Mouse (Mus musculus) kidney, postnatal 0 days (tissue): ENCODE measurements at regions not wholly inside any gene's neighbourhood (a gene's known extent, or its start where the extent isn't known, plus 50 kb on each side); places are given as distances from the start of the nearest gene placed in this dataset.

ENCODE experiments used
- ATAC-seq: fragments of 200-750 bp; cut with Nextera tagmentation; replicated peaks from 2 replicates; pipeline ENCODE4 v1.8.0; 2017; ENCODE audit warnings: low read depth, moderate number of reproducible peaks, moderate TSS enrichment, moderate library complexity; ENCODE audit not compliant: low FRiP score
- DNase-seq: peaks from one replicate; pipeline ENCODE4 v3.0.0-alpha.2; 2016; ENCODE audit warnings: low spot score
- H3K27ac ChIP-seq: fragments of 300-500 bp; sonication (generic); 2 replicates; pipeline ENCODE4 v1.5.1; 2014; ENCODE audit warnings: mild to moderate bottlenecking
- H3K27me3 ChIP-seq: fragments of 300-500 bp; sonication (generic); 2 replicates; pipeline ENCODE4 v1.6.1; 2014; ENCODE audit warnings: low read length, mixed read lengths; ENCODE audit not compliant: insufficient read depth
- H3K36me3 ChIP-seq: fragments of 300-500 bp; sonication (generic); 2 replicates; pipeline ENCODE4 v1.6.1; 2014; ENCODE audit warnings: low read length, mixed read lengths; ENCODE audit not compliant: insufficient read depth
- H3K4me1 ChIP-seq: fragments of 300-500 bp; sonication (generic); replicated peaks from 2 replicates; pipeline ENCODE4 v1.6.1; 2014; ENCODE audit warnings: antibody characterized with exemption, low read length, mixed read lengths; ENCODE audit not compliant: insufficient read depth
- H3K4me2 ChIP-seq: fragments of 300-500 bp; sonication (generic); 2 replicates; pipeline ENCODE4 v1.6.1; 2014; ENCODE audit warnings: mild to moderate bottlenecking, low read length, moderate library complexity, mixed read lengths
- H3K4me3 ChIP-seq: fragments of 300-500 bp; sonication (generic); replicated peaks from 2 replicates; pipeline ENCODE4 v1.5.1; 2014; ENCODE audit warnings: low read depth, low read length
- H3K9ac ChIP-seq: fragments of 300-500 bp; sonication (generic); 2 replicates; pipeline ENCODE4 v1.6.1; 2014; ENCODE audit warnings: low read depth, low read length
- H3K9me3 ChIP-seq: fragments of 300-500 bp; sonication (generic); replicated peaks from 2 replicates; pipeline ENCODE4 v1.6.1; 2016; ENCODE audit warnings: low read length, inconsistent platforms, mixed read lengths
- CTCF ChIP-seq: IDR thresholded peaks from 2 replicates; pipeline ENCODE4 v1.5.1; 2016; ENCODE audit warnings: antibody characterized with exemption, low read depth, mild to moderate bottlenecking, moderate library complexity
- WGBS: fragments of 180-500 bp; shearing (Covaris S2); extraction: QIAGEN DNeasy Blood & Tissue Kit; methylation state at CpG from one replicate; pipeline ENCODE4 v1.1.7; 2014; 5-methylcytosine and 5-hydroxymethylcytosine counted together

GRCm38 (mm10) chr13:16280742-16281141, 269.1 kb downstream of the Inhba start:
- ATAC-seq = no peak
- no peaks in the 10 kb centered on the region for H3K27me3 ChIP-seq
- H3K27ac ChIP-seq = no peak overlapping the region
- no peak for TF ChIP-seq CTCF
- H3K4me2 ChIP-seq = no peak overlapping the region
- no peak overlapping the region for H3K9ac ChIP-seq
- 73% methylated on average over 2 of the region's 2 CpGs for WGBS
- H3K4me3 ChIP-seq = no peak overlapping the region
- no peak for DNase-seq
- H3K4me1 ChIP-seq = no peaks in the 10 kb centered on the region
- H3K9me3 ChIP-seq = no peaks in the 10 kb centered on the region
- no peaks in the 10 kb centered on the region for H3K36me3 ChIP-seq

GRCm38 (mm10) chr13:16281777-16282176, 270.1 kb downstream of the Inhba start:
- Histone ChIP-seq H3K27me3 (no peaks in the 10 kb centered on the region), H3K4me3 (no peak overlapping the region), H3K36me3 (no peaks in the 10 kb centered on the region), H3K9ac (no peak overlapping the region), H3K9me3 (no peaks in the 10 kb centered on the region), H3K4me1 (no peaks in the 10 kb centered on the region), H3K4me2 (no peak overlapping the region), H3K27ac (no peak overlapping the region)
- TF ChIP-seq CTCF = no peak
- ATAC-seq (no peak), DNase-seq (no peak)

DNA sequence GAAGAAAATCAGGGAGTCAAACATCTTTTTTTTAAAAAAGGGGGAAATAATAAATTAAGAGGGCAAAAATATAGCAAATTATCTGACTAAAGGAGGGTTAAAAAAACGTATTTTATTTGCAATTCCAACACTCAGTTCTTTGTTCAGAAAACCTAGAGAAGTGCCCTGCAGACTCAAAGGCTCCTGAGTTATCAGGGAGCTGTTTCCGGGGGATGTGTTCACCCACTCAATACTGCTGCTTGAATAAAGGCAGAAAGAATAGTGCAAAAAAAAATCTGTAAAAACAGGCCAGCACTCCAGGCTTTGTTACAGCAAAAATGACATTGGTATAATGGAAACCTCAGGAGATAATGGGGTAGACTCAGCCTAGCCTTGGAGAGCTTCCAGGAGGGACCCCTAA, 270.6 kb downstream of the Inhba start:
- no peaks in the 10 kb centered on the region for H3K36me3 ChIP-seq
- no peaks in the 10 kb centered on the region for H3K9me3 ChIP-seq
- H3K4me1 ChIP-seq = no peaks in the 10 kb centered on the region
- DNase-seq (no peak), ATAC-seq (no peak)
- no peak for TF ChIP-seq CTCF
- no peaks in the 10 kb centered on the region for H3K27me3 ChIP-seq
- no peak overlapping the region for H3K9ac ChIP-seq
- H3K4me2 ChIP-seq = no peak overlapping the region
- H3K4me3 ChIP-seq = no peak overlapping the region
- 53% methylated on average over 2 of the region's 2 CpGs for WGBS
- H3K27ac ChIP-seq = no peak overlapping the region

DNA sequence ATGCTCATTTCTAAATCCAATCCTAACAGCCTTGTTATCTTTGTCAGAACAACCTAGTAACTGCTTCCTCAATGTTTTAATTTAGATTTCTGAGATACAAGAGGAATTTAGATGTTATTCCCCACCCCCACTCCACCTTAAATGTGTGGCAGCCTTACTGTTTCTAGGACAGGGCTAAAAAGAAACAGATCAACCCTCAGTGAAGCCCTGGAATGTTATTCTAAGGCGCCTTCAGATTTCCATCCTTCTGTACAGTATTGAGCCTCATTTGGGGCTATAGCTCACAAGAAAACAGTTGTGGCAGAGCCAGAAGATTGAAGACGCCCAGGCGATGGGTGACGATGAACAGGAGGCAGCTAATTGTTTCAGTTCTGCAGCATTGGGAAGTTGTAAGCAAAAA, 271.7 kb downstream of the Inhba start:
- H3K27ac ChIP-seq = no peak overlapping the region
- no peaks in the 10 kb centered on the region for H3K27me3 ChIP-seq
- H3K4me3 ChIP-seq = no peak overlapping the region
- ATAC-seq (no peak), DNase-seq (no peak)
- WGBS = 70% methylated on average over 4 of the region's 4 CpGs
- TF ChIP-seq CTCF = no peak
- H3K9me3 ChIP-seq = no peaks in the 10 kb centered on the region
- H3K9ac ChIP-seq = no peak overlapping the region
- no peaks in the 10 kb centered on the region for H3K4me1 ChIP-seq
- H3K36me3 ChIP-seq = no peaks in the 10 kb centered on the region
- no peak overlapping the region for H3K4me2 ChIP-seq

DNA sequence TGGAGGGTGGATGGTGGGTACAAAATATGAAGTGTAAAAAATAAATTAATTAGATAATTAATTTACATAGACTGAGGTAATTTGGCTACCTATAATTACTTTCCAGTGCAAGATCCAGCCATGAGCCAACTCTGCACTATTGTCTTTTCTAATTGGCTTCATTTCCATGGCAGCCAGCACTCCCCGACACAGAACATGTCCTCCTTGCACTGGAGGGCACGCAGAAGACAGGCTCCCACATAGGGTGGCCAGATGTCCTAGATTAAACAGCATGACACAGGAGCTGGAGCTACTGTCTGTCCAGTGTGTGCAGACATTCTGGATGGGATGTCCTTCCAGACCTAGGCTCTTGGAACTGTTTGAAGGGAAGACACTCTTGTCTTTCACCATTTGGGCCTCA, 278.0 kb downstream of the Inhba start:
- Histone ChIP-seq H3K9ac (no peak overlapping the region), H3K4me1 (no peaks in the 10 kb centered on the region), H3K27me3 (no peaks in the 10 kb centered on the region), H3K4me3 (no peak overlapping the region), H3K36me3 (no peaks in the 10 kb centered on the region), H3K9me3 (no peaks in the 10 kb centered on the region), H3K4me2 (no peak overlapping the region), H3K27ac (no peak overlapping the region)
- DNase-seq (no peak), ATAC-seq (no peak)
- WGBS = 81% methylated on average over 2 of the region's 2 CpGs
- TF ChIP-seq CTCF = no peak

DNA sequence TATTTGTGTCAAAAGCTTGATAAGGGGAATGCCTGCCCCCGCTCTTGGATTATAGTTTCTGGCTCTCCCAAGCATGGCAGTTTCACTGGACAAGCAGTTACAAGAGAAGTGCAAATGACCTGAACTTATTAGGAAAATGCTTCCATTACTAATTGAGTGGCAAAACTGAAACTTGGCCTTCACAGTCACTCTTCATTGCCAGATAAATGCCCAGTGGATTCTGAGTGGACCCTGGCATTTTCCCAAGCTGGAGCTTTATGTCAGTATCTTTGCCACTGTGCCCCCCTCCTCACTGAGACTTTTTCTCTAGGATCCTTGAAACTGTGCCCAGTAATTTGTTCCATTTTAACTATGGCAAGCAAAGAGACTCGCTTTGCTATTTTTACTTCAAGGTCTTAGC, 279.1 kb downstream of the Inhba start:
- H3K27ac ChIP-seq = no peak overlapping the region
- no peak overlapping the region for H3K9ac ChIP-seq
- no peaks in the 10 kb centered on the region for H3K4me1 ChIP-seq
- H3K4me2 ChIP-seq = no peak overlapping the region
- no peaks in the 10 kb centered on the region for H3K36me3 ChIP-seq
- H3K4me3 ChIP-seq = no peak overlapping the region
- no peaks in the 10 kb centered on the region for H3K27me3 ChIP-seq
- no peaks in the 10 kb centered on the region for H3K9me3 ChIP-seq
- DNase-seq (no peak), ATAC-seq (no peak)
- 67% methylated on average over 2 of the region's 2 CpGs for WGBS
- no peak for TF ChIP-seq CTCF

DNA sequence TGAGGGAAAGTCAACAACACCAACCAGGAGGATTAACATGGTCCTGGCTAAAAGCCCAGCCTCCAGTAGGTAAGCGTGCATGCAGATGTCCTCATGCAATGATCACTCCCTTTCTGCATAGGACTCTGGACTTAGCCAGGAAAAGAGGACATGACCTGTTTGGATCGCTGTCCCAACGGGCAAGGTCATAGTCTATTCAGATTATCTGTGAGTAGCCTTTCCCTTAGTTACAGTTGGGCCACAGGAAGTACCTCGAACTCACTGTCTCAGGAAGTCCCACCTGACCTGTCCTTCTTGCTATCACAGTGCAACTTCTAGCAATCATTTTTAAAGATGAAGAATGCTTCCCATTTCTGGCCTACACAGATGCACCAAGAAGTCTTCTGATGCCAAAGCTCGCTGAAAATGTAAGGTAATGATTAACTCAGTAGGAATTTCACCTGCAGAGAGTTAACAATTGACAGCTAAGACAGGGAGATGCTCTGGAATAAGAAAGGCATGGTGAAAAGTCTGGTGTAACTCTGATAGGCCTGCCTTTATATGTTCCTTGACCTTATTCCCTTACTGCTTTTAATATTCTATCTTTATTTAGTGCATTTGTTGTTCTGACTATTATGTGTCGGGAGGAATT, 280.1 kb downstream of the Inhba start:
- H3K4me3 ChIP-seq = no peak overlapping the region
- 77% methylated on average over 6 of the region's 6 CpGs for WGBS
- H3K36me3 ChIP-seq = no peaks in the 10 kb centered on the region
- no peak for TF ChIP-seq CTCF
- no peaks in the 10 kb centered on the region for H3K4me1 ChIP-seq
- no peaks in the 10 kb centered on the region for H3K27me3 ChIP-seq
- DNase-seq (no peak), ATAC-seq (peak; percentile 85)
- H3K9me3 ChIP-seq = no peaks in the 10 kb centered on the region
- no peak overlapping the region for H3K27ac ChIP-seq
- H3K9ac ChIP-seq = no peak overlapping the region
- H3K4me2 ChIP-seq = no peak overlapping the region
